Mouse (Mus musculus) lung, postnatal 0 days (tissue): ENCODE measurements around the gene Faf2. TPM values are rescaled to one million over a fixed set of nuclear protein-coding genes. Genes with fewer than 3 reads are reported as not detected.

Experiments
- ATAC-seq: fragments of 200-750 bp; cut with Nextera tagmentation; 2 replicates; pipeline ENCODE4 v1.8.0; 2017; ENCODE audit warnings: moderate library complexity
- DNase-seq: peaks from one replicate; pipeline ENCODE4 v3.0.0-alpha.2; 2016; ENCODE audit warnings: low spot score
- H3K27ac ChIP-seq: fragments of 300-500 bp; sonication (generic); 2 replicates; pipeline ENCODE4 v1.5.1; 2014; ENCODE audit warnings: antibody characterized with exemption, mild to moderate bottlenecking, low read length, mixed read lengths
- H3K27me3 ChIP-seq: fragments of 300-500 bp; sonication (generic); replicated peaks from 2 replicates; pipeline ENCODE4 v1.6.1; 2014; ENCODE audit warnings: low read length, mixed read lengths; ENCODE audit not compliant: insufficient read depth
- H3K36me3 ChIP-seq: fragments of 300-500 bp; sonication (generic); 2 replicates; pipeline ENCODE4 v1.6.1; 2014; ENCODE audit warnings: low read length, mixed read lengths; ENCODE audit not compliant: insufficient read depth
- H3K4me1 ChIP-seq: fragments of 300-500 bp; sonication (generic); 2 replicates; pipeline ENCODE4 v1.6.1; 2014; ENCODE audit warnings: antibody characterized with exemption, low read depth, low read length, mixed read lengths; ENCODE audit not compliant: insufficient read depth
- H3K4me2 ChIP-seq: fragments of 300-500 bp; sonication (generic); replicated peaks from 2 replicates; pipeline ENCODE4 v1.6.1; 2014; ENCODE audit warnings: low read depth, mild to moderate bottlenecking, low read length, moderate library complexity, mixed read lengths
- H3K4me3 ChIP-seq: fragments of 300-500 bp; sonication (generic); 2 replicates; pipeline ENCODE4 v1.5.1; 2014; ENCODE audit warnings: low read depth, low read length
- H3K9ac ChIP-seq: fragments of 300-500 bp; sonication (generic); replicated peaks from 2 replicates; pipeline ENCODE4 v1.6.1; 2014; ENCODE audit warnings: low read depth, mild to moderate bottlenecking
- H3K9me3 ChIP-seq: fragments of 300-500 bp; sonication (generic); 2 replicates; pipeline ENCODE4 v1.6.1; 2016; ENCODE audit warnings: low read length, mixed read lengths
- CTCF ChIP-seq: IDR thresholded peaks from 2 replicates; pipeline ENCODE4 v1.5.1; 2016; ENCODE audit warnings: antibody characterized with exemption, mild to moderate bottlenecking
- EP300 ChIP-seq: IDR thresholded peaks from 2 replicates; pipeline ENCODE4 v1.6.1; 2016; ENCODE audit warnings: antibody characterized with exemption, mild to moderate bottlenecking, control low read depth
- WGBS: fragments of 180-500 bp; shearing (Covaris S2); extraction: QIAGEN DNeasy Blood & Tissue Kit; methylation state at CpG from one replicate; pipeline ENCODE4 v1.1.7; 2014; 5-methylcytosine and 5-hydroxymethylcytosine counted together
- polyA plus RNA-seq: library from polyadenylated mRNA; unstranded; fragments of >200 nt; fragmentation: Nextera tagmentation; extraction: Ambion mirVana; gene quantifications from 2 replicates; pipeline ENCODE4 v1.2.1, GENCODE M21; 2015

The Faf2 gene
- polyA plus RNA-seq, 1 experiment from 2014 or later = 53.7 TPM

DNA sequence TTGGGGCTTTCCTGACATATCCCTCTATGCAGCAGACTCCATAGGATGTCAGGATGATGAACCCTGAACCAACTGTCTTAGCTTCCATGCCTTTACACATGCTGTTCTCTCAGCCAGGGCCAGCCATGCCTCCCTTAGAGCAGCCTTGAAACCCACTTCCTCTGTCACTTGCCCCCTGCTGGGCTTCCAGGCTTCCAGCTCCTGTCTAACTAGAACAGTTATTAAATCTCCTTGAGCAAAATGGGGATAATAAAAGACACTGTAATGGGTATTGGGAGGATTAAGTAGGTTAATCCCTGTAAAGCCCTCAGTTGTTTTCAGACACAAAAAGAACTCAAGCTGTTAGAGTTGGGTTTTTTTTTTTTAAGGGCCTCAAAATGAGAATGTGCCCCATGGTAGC, 18.1 kb upstream of the Faf2 start:
- Histone ChIP-seq H3K9me3 (no peaks in the 10 kb centered on the region), H3K9ac (no peak overlapping the region), H3K27ac (no peak overlapping the region), H3K4me3 (no peak overlapping the region), H3K4me2 (no peak overlapping the region), H3K27me3 (no peaks in the 10 kb centered on the region), H3K4me1 (no peaks in the 10 kb centered on the region), H3K36me3 (peaks cover 6% of the 10 kb centered on the region; the same call in 1 of the 2 replicates)
- TF ChIP-seq CTCF = no peak
- no peak for TF ChIP-seq EP300
- DNase-seq (no peak), ATAC-seq (no peak)

DNA sequence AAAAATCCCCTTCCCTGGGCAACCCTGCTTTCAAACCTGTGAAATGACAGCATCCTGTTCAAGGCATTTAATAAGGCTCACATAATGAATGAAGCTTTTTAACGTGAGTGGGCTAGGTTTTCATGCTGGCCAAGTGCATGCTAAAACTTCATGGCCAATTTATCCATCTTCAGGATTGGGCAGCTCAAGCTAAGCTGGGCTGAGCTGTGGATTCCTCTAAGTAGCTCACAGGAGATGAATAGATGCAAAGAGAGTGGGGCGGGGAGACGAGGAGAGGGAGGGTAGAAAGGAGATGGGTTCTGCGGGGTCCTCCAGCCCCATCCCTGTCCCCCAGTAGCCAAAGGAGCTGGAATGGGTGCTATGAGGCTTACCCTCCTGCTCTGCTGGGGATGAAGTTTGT, 17.4 kb upstream of the Faf2 start:
- Histone ChIP-seq H3K27ac (no peak overlapping the region), H3K4me1 (no peaks in the 10 kb centered on the region), H3K4me3 (no peak overlapping the region), H3K9me3 (no peaks in the 10 kb centered on the region), H3K36me3 (peaks cover 6% of the 10 kb centered on the region; the same call in 1 of the 2 replicates), H3K9ac (no peak overlapping the region), H3K27me3 (no peaks in the 10 kb centered on the region), H3K4me2 (no peak overlapping the region)
- DNase-seq (no peak), ATAC-seq (no peak)
- WGBS = 74% methylated on average over 4 of the region's 4 CpGs
- no peak for TF ChIP-seq EP300
- TF ChIP-seq CTCF = no peak

DNA sequence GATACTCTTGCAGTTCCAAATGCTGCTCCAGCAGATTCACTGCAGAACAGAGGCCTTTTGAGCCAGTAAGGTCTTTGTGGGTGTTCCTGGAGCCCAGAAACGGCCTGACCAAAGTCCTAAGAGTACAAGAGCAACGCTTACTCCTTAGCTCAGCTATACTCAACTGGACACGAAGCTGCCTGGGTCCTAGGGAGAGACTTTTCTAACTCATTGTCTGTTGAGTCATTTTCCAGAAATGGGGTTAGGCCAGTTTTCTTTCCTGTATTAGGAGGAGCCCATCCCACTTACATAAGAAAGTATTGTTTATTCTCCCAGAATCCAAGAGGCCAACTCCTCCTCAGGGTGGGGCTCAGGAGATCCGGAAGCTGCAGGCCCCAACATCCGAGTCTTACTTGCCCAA, 16.2 kb upstream of the Faf2 start:
- no peak overlapping the region for H3K4me2 ChIP-seq
- DNase-seq (peak; percentile 73), ATAC-seq (peak; percentile 72)
- H3K36me3 ChIP-seq = peaks cover 6% of the 10 kb centered on the region; the same call in 1 of the 2 replicates
- H3K27me3 ChIP-seq = no peaks in the 10 kb centered on the region
- H3K4me3 ChIP-seq = no peak overlapping the region
- no peak overlapping the region for H3K9ac ChIP-seq
- H3K9me3 ChIP-seq = no peaks in the 10 kb centered on the region
- H3K27ac ChIP-seq = peak overlapping the region; percentile 38
- 58% methylated on average over 5 of the region's 5 CpGs for WGBS
- peaks cover 2% of the 10 kb centered on the region; the same call in 1 of the 2 replicates for H3K4me1 ChIP-seq
- TF ChIP-seq CTCF = no peak
- TF ChIP-seq EP300 = peak; percentile 68

DNA sequence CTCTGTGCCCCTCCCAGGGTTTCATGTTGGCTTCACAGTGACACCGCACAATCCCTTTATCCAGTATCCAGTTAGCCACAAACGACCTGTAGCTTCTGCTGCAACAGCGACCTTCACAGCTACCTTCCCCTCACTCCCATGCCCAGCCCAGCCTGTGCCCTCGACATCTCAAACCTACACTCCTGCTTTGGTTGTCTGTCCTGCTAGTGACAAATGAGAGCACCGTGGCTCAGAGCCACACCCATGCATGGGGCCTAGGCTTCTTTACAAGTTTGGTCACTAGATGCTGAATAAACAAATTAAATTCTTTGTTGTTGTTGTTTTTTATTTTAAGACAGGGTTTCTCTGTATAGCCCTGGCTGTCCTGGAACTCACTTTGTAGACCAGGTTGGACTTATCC, 14.4 kb upstream of the Faf2 start:
- H3K36me3 ChIP-seq = peaks cover 3% of the 10 kb centered on the region; the same call in 1 of the 2 replicates
- peaks cover 4% of the 10 kb centered on the region; the same call in 1 of the 2 replicates for H3K4me1 ChIP-seq
- DNase-seq (no peak), ATAC-seq (no peak)
- H3K9me3 ChIP-seq = no peaks in the 10 kb centered on the region
- WGBS = 61% methylated on average over 5 of the region's 5 CpGs
- H3K4me2 ChIP-seq = no peak overlapping the region
- TF ChIP-seq EP300 (no peak), CTCF (no peak)
- no peak overlapping the region for H3K27ac ChIP-seq
- no peaks in the 10 kb centered on the region for H3K27me3 ChIP-seq
- H3K9ac ChIP-seq = no peak overlapping the region
- H3K4me3 ChIP-seq = no peak overlapping the region

DNA sequence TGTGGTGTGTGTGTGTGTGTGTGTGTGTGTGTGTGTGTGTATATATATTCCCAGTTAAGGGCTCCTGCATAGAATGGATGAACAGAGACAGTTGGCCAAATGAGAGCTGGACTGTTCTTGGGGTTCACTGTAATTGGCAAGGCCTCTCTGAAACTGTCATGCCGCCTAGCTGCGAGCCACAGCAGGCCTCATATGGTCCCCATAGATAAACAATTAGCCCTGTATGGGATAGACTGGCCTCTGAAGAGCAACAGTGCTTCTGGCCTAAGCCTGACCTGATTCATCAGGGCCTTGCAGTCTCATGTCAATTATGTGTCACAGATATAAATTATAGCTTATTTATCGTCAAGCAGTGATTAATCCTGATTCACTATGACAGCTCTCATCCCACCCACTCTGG, 13.6 kb upstream of the Faf2 start:
- no peak overlapping the region for H3K27ac ChIP-seq
- no peaks in the 10 kb centered on the region for H3K9me3 ChIP-seq
- peaks cover 4% of the 10 kb centered on the region; the same call in 1 of the 2 replicates for H3K4me1 ChIP-seq
- no peak for TF ChIP-seq CTCF
- no peak for TF ChIP-seq EP300
- H3K36me3 ChIP-seq = peaks cover 3% of the 10 kb centered on the region; the same call in 1 of the 2 replicates
- H3K4me3 ChIP-seq = no peak overlapping the region
- WGBS = 78% methylated on average over 3 of the region's 3 CpGs
- H3K4me2 ChIP-seq = no peak overlapping the region
- H3K9ac ChIP-seq = no peak overlapping the region
- ATAC-seq = no peak
- DNase-seq = no peak
- no peaks in the 10 kb centered on the region for H3K27me3 ChIP-seq

DNA sequence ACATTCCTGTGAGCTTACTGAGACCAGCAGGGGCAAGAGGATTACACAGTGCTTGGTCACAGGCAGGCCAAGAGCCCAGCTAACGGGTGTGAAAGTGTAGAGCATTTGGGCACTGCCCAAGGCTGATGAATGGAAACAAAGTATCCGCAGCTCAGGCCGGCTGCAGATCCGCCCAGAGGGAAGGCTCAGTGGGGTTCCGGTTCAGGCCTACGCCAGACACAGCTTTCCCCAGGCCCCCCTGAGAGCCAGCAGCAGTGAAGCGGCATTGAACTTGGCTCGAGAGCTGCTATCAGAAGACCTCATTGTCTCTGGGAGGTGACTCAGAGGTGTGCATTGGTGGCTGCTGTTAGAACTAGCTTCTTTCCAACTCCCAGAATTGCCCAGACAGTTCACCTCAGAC, 12.9 kb upstream of the Faf2 start:
- peak; percentile 20 for DNase-seq
- H3K36me3 ChIP-seq = peaks cover 3% of the 10 kb centered on the region; the same call in 1 of the 2 replicates
- H3K27me3 ChIP-seq = no peaks in the 10 kb centered on the region
- H3K9me3 ChIP-seq = no peaks in the 10 kb centered on the region
- H3K4me1 ChIP-seq = peaks cover 4% of the 10 kb centered on the region; the same call in 1 of the 2 replicates
- no peak overlapping the region for H3K27ac ChIP-seq
- no peak for ATAC-seq
- H3K9ac ChIP-seq = no peak overlapping the region
- 41% methylated on average over 8 of the region's 8 CpGs for WGBS
- no peak overlapping the region; the same call in 1 of the 2 replicates for H3K4me2 ChIP-seq
- H3K4me3 ChIP-seq = no peak overlapping the region
- TF ChIP-seq CTCF (no peak), EP300 (no peak)

DNA sequence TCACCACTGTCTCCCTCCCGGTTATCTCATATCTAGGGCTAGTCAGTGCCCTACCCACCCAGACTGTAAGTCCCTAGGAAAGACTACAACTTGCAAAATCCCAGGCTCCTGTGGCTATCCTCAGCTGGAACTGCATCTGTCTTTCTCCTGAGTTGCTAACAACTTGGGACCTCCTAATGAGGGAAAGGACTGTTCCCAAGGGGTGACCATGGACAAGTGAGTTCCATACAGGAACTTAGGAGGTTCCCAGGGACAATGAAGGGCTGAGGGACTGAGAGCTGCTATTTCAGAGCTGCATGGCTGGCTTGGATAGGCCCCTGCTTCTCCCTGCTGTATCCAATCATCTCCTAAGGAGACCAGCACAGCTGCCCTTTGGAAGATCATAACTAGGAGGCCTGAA, 12.3 kb upstream of the Faf2 start:
- ATAC-seq (no peak), DNase-seq (no peak)
- no peaks in the 10 kb centered on the region for H3K9me3 ChIP-seq
- no peak overlapping the region for H3K9ac ChIP-seq
- TF ChIP-seq EP300 = no peak
- TF ChIP-seq CTCF = no peak
- 44% methylated on average over 1 of the region's 1 CpGs for WGBS
- no peak overlapping the region for H3K27ac ChIP-seq
- H3K4me3 ChIP-seq = no peak overlapping the region
- peaks cover 3% of the 10 kb centered on the region; the same call in 1 of the 2 replicates for H3K36me3 ChIP-seq
- no peaks in the 10 kb centered on the region for H3K27me3 ChIP-seq
- peaks cover 4% of the 10 kb centered on the region; the same call in 1 of the 2 replicates for H3K4me1 ChIP-seq
- H3K4me2 ChIP-seq = no peak overlapping the region
